8 mouse cellular contexts compared by ENCODE assay signal in genomic region chr11:5469084-5469483, GRCm38 (mm10). TPM values are rescaled to one million over a fixed set of nuclear protein-coding genes. Genes with fewer than 3 reads are reported as not detected.
A peak's percentile ranks its signal among the peaks of the same experiment; 100 is the strongest.
DNase-seq lines count a peak whose midpoint lies in the region; ATAC-seq lines count a peak whose summit lies in the region.

No protein-coding gene starts in this region.

- H3K27ac ChIP-seq in heart, embryonic 12.5 days (ENCODE audit: poor library complexity, severe bottlenecking), result no peak overlapping the region

- DNase-seq in heart, adult 8-10 months (ENCODE audit: low spot score), result peak; percentile 20
- DNase-seq in right cerebral cortex, adult 2 months (ENCODE audit: low spot score in 2 of 2), result peak; percentile 27 to 29
- DNase-seq in right cerebral cortex, postnatal 36 days (ENCODE audit: low spot score in 2 of 2), result no peak
- DNase-seq in adrenal gland, postnatal 25 days, result peak; percentile 25
- DNase-seq in kidney, postnatal 25 days, result peak; percentile 46 to 79
- DNase-seq in retina, postnatal 1 day, result peak; percentile 61

- H3K27me3 ChIP-seq in heart, embryonic 12.5 days (replicated peaks), result no peaks in the 10 kb centered on the region

- no peak overlapping the region for H3K4me2 ChIP-seq in heart, embryonic 12.5 days

- H3K9me3 ChIP-seq in heart, embryonic 12.5 days (replicated peaks), result no peaks in the 10 kb centered on the region

- H3K4me3 ChIP-seq in heart, embryonic 12.5 days, result no peak overlapping the region

- no peaks in the 10 kb centered on the region for H3K36me3 ChIP-seq in heart, embryonic 12.5 days

- no peak overlapping the region for H3K9ac ChIP-seq in heart, embryonic 12.5 days

- WGBS in heart, embryonic 12.5 days, result 82% methylated on average over 3 of the region's 3 CpGs

- ATAC-seq in heart, embryonic 12.5 days (ENCODE audit: insufficient number of reproducible peaks, low FRiP score), result no peak
- no peak; the same call in 1 of the 2 replicates for ATAC-seq in erythroid progenitor cell, adult 5-6 weeks (replicated peaks; ENCODE audit: low FRiP score, poor library complexity, severe bottlenecking)

- no peaks in the 10 kb centered on the region for H3K4me1 ChIP-seq in heart, embryonic 12.5 days (replicated peaks)

RNA-seq across cellular contexts. Expression of gene Znrf3, which starts 24.4 kb away (rescaled TPM):
- total RNA-seq in heart, adult 8-10 months (2022), result 1 to 10 TPM; 6.2 to 8.4 (median 7.7) TPM
- 7.3 and 7.6 TPM in 2 replicates for polyA plus RNA-seq in heart, embryonic 12.5 days (2016; fragmentation: Nextera tagmentation; extraction: Ambion mirVana)
- 25.6 and 43.2 TPM in 2 replicates for total RNA-seq in adrenal gland, postnatal 25 days (2021)
- total RNA-seq in erythroid progenitor cell, adult 5-6 weeks (2015; ENCODE audit: low replicate concordance), result 1.4 and 2.1 TPM in 2 replicates
- total RNA-seq in erythroid progenitor cell, adult 5-6 weeks (2017; ENCODE audit: low replicate concordance), result 0.39 and 1.1 TPM in 2 replicates

RNA-seq across cellular contexts. Expression of gene Xbp1, which starts 51.4 kb away (rescaled TPM):
- 10 to 100 TPM; 53.5 to 76.4 (median 71.0) TPM for total RNA-seq in heart, adult 8-10 months (2022)
- 125 and 127 TPM in 2 replicates for polyA plus RNA-seq in heart, embryonic 12.5 days (2016; fragmentation: Nextera tagmentation; extraction: Ambion mirVana)
- total RNA-seq in adrenal gland, postnatal 25 days (2021), result 139 and 149 TPM in 2 replicates
- total RNA-seq in erythroid progenitor cell, adult 5-6 weeks (2015; ENCODE audit: low replicate concordance), result 42.8 and 44.7 TPM in 2 replicates
- 27.2 and 32.3 TPM in 2 replicates for total RNA-seq in erythroid progenitor cell, adult 5-6 weeks (2017; ENCODE audit: low replicate concordance)

Comparison
In these comparisons a context has a peak if more than half of its experiments do, and no peak if none do; other contexts are left out.
1. DNase-seq: peak in heart, adult 8-10 months (single experiment), right cerebral cortex, adult 2 months (2 of 2), adrenal gland, postnatal 25 days (single experiment), kidney, postnatal 25 days (2 of 2) and retina, postnatal 1 day (single experiment); none in right cerebral cortex, postnatal 36 days (0 of 2).